Mouse (Mus musculus) heart, embryonic 11.5 days (tissue): ENCODE measurements around the gene Olfr699. TPM values are rescaled to one million over a fixed set of nuclear protein-coding genes. Genes with fewer than 3 reads are reported as not detected.
"Not testable (repeated sequence)": the region's sequence is repeated elsewhere in the genome, so short reads cannot be mapped to it uniquely, and the experiment has no call there.

Source experiments
- ATAC-seq: fragments of 200-750 bp; cut with Nextera tagmentation; replicated peaks from 2 replicates; pipeline ENCODE4 v1.8.0; 2017; ENCODE audit warnings: moderate library complexity; ENCODE audit not compliant: insufficient number of reproducible peaks, low FRiP score, low TSS enrichment
- H3K27ac ChIP-seq: fragments of 300-500 bp; sonication (generic); 2 replicates; pipeline ENCODE4 v1.5.1; 2014; ENCODE audit warnings: mild to moderate bottlenecking, low read depth, low read length
- H3K27me3 ChIP-seq: fragments of 300-500 bp; sonication (generic); 2 replicates; pipeline ENCODE4 v1.6.1; 2014; ENCODE audit warnings: mild to moderate bottlenecking, low read length, mixed read lengths; ENCODE audit not compliant: control insufficient read depth, insufficient read depth
- H3K36me3 ChIP-seq: fragments of 300-500 bp; sonication (generic); 2 replicates; pipeline ENCODE4 v1.6.1; 2014; ENCODE audit warnings: mild to moderate bottlenecking, low read length, moderate library complexity, mixed read lengths; ENCODE audit not compliant: control insufficient read depth, insufficient read depth
- H3K4me1 ChIP-seq: fragments of 300-500 bp; sonication (generic); 2 replicates; pipeline ENCODE4 v1.6.1; 2014; ENCODE audit warnings: low read length; ENCODE audit not compliant: control insufficient read depth, insufficient read depth
- H3K4me2 ChIP-seq: fragments of 300-500 bp; sonication (generic); 2 replicates; pipeline ENCODE4 v1.6.1; 2014; ENCODE audit warnings: mild to moderate bottlenecking, moderate library complexity
- H3K4me3 ChIP-seq: fragments of 300-500 bp; sonication (generic); 2 replicates; pipeline ENCODE4 v1.5.1; 2014; ENCODE audit warnings: low read depth, low read length
- H3K9ac ChIP-seq: fragments of 300-500 bp; sonication (generic); 2 replicates; pipeline ENCODE4 v1.6.1; 2014; ENCODE audit warnings: mild to moderate bottlenecking, low read depth, low read length, moderate library complexity
- H3K9me3 ChIP-seq: fragments of 300-500 bp; sonication (generic); replicated peaks from 2 replicates; pipeline ENCODE4 v1.6.1; 2016; ENCODE audit warnings: low read length; ENCODE audit not compliant: control insufficient read depth
- WGBS: fragments of 180-500 bp; shearing (Covaris S2); extraction: QIAGEN DNeasy Blood & Tissue Kit; methylation state at CpG from one replicate; pipeline ENCODE4 v1.1.7; 2014; ENCODE audit not compliant: insufficient replicate concordance; 5-methylcytosine and 5-hydroxymethylcytosine counted together
- polyA plus RNA-seq: library from polyadenylated mRNA; unstranded; fragments of >200 nt; fragmentation: Nextera tagmentation; extraction: Ambion mirVana; gene quantifications from 2 replicates; pipeline ENCODE4 v1.2.1, GENCODE M21; 2014

Olfr699 gene
- polyA plus RNA-seq = not detected in 2 replicates

DNA sequence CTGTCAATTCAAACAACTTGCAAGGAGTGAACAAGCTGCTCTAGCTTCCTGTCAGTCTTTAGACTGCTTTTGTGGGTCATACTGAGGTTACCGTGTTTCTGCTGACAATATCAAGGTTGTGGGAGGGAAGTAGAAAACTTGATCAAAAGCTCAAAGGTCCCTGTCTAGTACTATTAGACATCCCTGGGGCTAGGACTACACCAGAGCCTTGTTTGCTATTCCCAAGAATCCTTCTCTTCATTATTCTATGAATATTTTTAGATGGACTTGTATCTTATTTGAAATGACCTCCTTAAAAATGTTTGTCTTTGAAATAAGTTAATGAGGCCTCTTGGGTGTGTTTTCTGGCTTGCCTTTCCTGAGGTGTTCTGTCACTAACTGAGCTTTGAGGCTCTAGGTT is at the start of gene Olfr699:
Gene Olfr699 (minus strand): TSS at position 101 of the 400 bp plus-strand sequence.
- Histone ChIP-seq H3K9ac (no peak within 1 kb of the TSS), H3K4me3 (no peak within 1 kb of the TSS), H3K4me2 (no peak within 1 kb of the TSS), H3K27ac (no peak within 1 kb of the TSS), H3K9me3 (no peaks in the 10 kb centered on the region; the same call in 1 of the 2 replicates), H3K4me1 (no peaks in the 10 kb centered on the region), H3K36me3 (no peaks in the 10 kb centered on the region), H3K27me3 (no peaks in the 10 kb centered on the region)
- no peak for ATAC-seq
- WGBS = 68% methylated on average over 1 of the region's 1 CpGs

DNA sequence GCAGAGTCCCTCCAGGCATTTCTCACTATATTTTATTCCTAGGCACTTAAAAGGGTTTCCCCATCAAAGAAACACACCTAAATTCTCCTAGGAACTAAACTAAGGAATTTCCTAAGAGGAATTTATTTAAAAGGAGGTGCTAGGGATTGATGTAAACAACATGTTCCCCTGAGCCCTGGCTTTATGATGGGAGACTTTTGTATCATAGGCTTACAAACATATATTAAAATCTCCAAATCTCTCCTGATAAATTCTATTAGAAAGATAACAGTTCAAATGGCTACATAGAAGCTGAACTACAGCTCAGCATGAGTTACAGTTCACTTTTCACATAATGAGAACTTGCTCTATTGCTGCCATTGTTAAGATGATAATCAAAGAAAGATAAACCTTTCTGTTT is 40.8 kb upstream of the Olfr699 start, which contains the start of gene Olfr702:
Gene Olfr702 (minus strand): TSS at position 101 of the 400 bp plus-strand sequence.
- Histone ChIP-seq H3K9ac (no peak within 1 kb of the TSS), H3K9me3 (no peaks in the 10 kb centered on the region), H3K4me2 (no peak within 1 kb of the TSS), H3K4me1 (no peaks in the 10 kb centered on the region), H3K36me3 (no peaks in the 10 kb centered on the region), H3K27ac (no peak within 1 kb of the TSS), H3K4me3 (no peak within 1 kb of the TSS), H3K27me3 (no peaks in the 10 kb centered on the region)
- no peak for ATAC-seq

DNA sequence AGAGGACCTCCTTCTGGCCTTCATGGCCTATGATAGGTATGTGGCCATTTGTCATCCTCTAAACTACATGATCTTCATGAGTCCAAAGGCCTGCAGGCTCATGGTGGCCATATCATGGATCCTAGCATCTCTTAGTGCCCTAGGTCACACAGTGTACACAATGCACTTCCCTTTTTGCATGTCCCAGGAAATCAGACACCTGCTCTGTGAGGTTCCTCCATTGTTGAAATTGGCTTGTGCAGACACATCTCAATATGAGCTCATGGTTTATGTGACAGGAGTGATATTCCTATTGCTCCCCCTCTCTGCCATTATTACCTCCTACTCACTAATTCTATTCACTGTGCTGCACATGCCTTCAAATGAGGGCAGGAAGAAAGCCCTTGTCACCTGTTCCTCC is 25.4 kb upstream of the Olfr699 start:
- no peak for ATAC-seq
- H3K9ac ChIP-seq = no peak overlapping the region
- no peak overlapping the region for H3K27ac ChIP-seq
- no peak overlapping the region for H3K4me2 ChIP-seq
- no peaks in the 10 kb centered on the region for H3K4me1 ChIP-seq
- H3K27me3 ChIP-seq = no peaks in the 10 kb centered on the region
- no peak overlapping the region for H3K4me3 ChIP-seq
- H3K9me3 ChIP-seq = no peaks in the 10 kb centered on the region
- no peaks in the 10 kb centered on the region for H3K36me3 ChIP-seq

DNA sequence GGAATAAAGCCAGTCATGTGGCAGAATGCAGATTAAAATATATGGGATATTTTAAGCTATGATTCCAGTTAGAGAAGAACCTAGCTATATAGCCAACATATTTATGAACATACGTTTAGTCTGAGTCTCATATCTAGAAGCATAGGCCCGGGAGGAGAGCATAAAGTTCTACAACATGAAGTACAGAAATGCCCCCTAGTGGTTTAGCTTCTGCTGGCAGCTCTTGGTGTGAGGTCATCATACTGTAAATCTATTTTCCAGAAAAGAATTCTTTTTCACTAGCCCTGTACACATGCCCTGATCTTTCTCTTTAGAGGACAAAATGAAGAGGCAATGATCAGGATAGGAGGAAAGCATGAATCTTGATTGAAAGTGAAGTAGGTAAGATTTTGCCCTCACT is 22.8 kb upstream of the Olfr699 start:
- WGBS = 47% methylated on average over 2 of the region's 2 CpGs
- ATAC-seq = no peak
- Histone ChIP-seq H3K27me3 (no peaks in the 10 kb centered on the region), H3K9me3 (no peaks in the 10 kb centered on the region), H3K36me3 (no peaks in the 10 kb centered on the region), H3K4me1 (no peaks in the 10 kb centered on the region), H3K4me2 (no peak overlapping the region), H3K9ac (no peak overlapping the region), H3K4me3 (no peak overlapping the region), H3K27ac (no peak overlapping the region)

DNA sequence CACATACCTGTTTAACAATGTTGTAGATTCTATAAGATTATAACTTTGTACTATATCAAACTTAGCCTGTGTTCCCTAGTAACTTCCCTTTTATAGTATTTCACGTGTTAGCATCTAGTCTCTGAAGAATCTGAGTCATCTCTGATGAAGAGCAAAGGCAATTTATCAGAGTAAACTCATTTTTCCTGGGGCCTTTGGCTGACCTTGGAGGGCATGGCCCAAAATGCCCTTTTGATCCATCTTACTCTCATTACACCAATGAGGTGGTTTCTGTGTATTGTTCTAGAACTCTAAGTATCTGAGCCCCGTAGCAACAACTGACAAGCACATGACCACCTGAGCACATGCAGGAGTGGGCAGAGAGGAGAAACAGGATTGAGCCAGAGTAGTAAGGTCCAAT is 20.8 kb upstream of the Olfr699 start, which contains the start of gene Olfr701:
Gene Olfr701 (plus strand): TSS at position 301 of the 400 bp plus-strand sequence.
- Histone ChIP-seq H3K4me2 (no peak within 1 kb of the TSS), H3K9ac (no peak within 1 kb of the TSS), H3K27ac (no peak within 1 kb of the TSS), H3K4me1 (no peaks in the 10 kb centered on the region), H3K4me3 (no peak within 1 kb of the TSS), H3K36me3 (no peaks in the 10 kb centered on the region), H3K9me3 (no peaks in the 10 kb centered on the region), H3K27me3 (no peaks in the 10 kb centered on the region)
- WGBS = 78% methylated on average over 2 of the region's 2 CpGs
- ATAC-seq = no peak

DNA sequence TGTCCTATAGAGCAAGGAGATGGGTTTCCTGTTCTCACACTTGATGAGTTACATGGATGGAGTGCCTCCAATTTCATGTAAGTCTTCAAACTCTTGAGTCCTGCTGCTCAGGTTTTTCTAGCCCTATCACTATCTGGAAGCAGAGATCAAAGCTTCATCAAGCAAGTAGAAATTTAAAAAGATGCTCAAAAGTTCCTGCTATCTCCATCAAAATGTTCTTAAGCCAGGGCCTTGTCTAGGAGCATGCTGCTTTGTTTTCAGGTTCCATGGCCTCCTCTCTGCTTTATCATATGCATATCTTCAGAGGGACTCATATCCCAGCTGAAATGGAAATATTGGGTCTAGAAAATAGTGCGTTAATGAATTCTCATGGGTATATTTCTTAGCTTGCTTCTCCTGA is 15.7 kb upstream of the Olfr699 start, which contains the start of gene Olfr700:
Gene Olfr700 (minus strand): TSS at position 101 of the 400 bp plus-strand sequence.
- no peak within 1 kb of the TSS for H3K4me3 ChIP-seq
- no peak within 1 kb of the TSS for H3K4me2 ChIP-seq
- H3K4me1 ChIP-seq = no peaks in the 10 kb centered on the region
- WGBS = 79% methylated on average over 1 of the region's 1 CpGs
- no peak within 1 kb of the TSS for H3K27ac ChIP-seq
- H3K9ac ChIP-seq = no peak within 1 kb of the TSS
- ATAC-seq = no peak
- H3K9me3 ChIP-seq = no peaks in the 10 kb centered on the region
- H3K36me3 ChIP-seq = no peaks in the 10 kb centered on the region
- H3K27me3 ChIP-seq = no peaks in the 10 kb centered on the region

DNA sequence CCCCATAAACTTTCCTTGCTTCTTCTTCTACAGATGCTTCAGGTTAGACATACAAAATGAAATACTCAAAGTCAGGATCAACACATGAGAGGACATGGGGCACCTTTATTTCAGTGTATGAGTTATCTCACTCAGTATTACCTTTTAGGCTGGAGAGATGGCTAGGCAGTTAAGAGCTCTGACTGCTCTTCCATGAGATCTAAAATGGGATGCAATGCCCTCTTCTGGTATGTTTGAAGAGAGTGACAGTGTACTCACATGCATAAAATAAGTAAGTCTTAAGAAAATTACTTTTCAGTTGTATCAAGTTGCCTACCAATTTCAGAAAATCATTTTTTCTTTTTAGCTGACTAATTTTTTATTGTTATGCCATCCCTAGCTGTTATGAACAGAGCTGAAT is 4.7 kb downstream of the Olfr699 start:
- no peak overlapping the region for H3K4me2 ChIP-seq
- no peaks in the 10 kb centered on the region for H3K9me3 ChIP-seq
- ATAC-seq = no peak
- H3K4me1 ChIP-seq = no peaks in the 10 kb centered on the region
- H3K4me3 ChIP-seq = no peak overlapping the region
- no peaks in the 10 kb centered on the region for H3K36me3 ChIP-seq
- no peak overlapping the region for H3K9ac ChIP-seq
- no peaks in the 10 kb centered on the region for H3K27me3 ChIP-seq
- H3K27ac ChIP-seq = no peak overlapping the region

DNA sequence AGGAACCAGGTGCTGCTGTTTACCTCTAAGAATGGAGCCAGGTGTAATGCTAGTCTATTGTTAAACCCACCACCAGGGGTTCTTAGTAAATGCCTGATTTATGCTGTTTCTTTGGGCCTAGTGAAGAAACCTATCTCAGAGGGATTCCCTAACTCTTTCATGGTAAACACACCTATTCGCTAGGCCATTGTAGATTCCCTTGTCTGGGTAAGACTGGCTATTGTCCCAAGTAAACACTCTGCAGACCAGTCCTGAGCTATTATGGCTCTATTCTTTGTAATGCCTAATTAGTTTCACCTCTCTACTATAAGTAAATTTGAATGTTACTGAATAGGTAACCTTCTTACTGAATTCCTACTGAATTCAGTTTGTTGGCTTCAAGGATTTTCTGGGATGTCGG is 32.0 kb downstream of the Olfr699 start:
- WGBS = 90% methylated on average over 2 of the region's 2 CpGs
- H3K27ac ChIP-seq, H3K9ac ChIP-seq, H3K9me3 ChIP-seq, H3K4me2 ChIP-seq, H3K27me3 ChIP-seq, H3K36me3 ChIP-seq, H3K4me1 ChIP-seq, ATAC-seq, H3K4me3 ChIP-seq: not testable (repeated sequence)

DNA sequence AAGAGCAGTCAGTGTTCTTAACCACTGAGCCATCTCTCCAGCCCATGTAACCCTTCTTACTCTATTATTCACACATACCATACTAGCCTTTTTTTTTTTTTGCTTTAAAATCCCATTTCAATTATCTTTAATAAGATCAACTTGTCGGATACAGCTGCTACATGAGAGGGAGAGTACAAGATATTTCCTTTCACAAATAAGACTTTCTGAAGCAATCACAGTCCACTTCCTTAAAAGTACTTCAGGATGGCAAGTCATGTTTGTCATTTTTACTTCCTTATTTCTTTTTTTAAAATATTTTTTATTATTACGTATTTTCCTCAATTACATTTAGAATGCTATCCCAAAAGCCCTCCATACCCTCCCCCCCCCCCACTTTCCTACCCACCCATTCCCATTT is 34.2 kb downstream of the Olfr699 start:
- no peaks in the 10 kb centered on the region for H3K27me3 ChIP-seq
- no peaks in the 10 kb centered on the region for H3K36me3 ChIP-seq
- 89% methylated on average over 2 of the region's 2 CpGs for WGBS
- no peak overlapping the region for H3K4me2 ChIP-seq
- no peaks in the 10 kb centered on the region for H3K4me1 ChIP-seq
- no peak overlapping the region for H3K4me3 ChIP-seq
- ATAC-seq = no peak
- H3K27ac ChIP-seq = no peak overlapping the region
- no peak overlapping the region for H3K9ac ChIP-seq
- H3K9me3 ChIP-seq = no peaks in the 10 kb centered on the region
